Mouse (Mus musculus) liver, adult 2 months (tissue): ENCODE measurements around the gene Prss54.

Experiments
- CTCF ChIP-seq: fragments of 200-500 bp; IDR thresholded peaks from 2 replicates; pipeline ENCODE4 v1.5.1; 2011; ENCODE audit warnings: low read depth, low read length, control low read depth
- POLR2A ChIP-seq: fragments of 200-500 bp; IDR thresholded peaks from 2 replicates; pipeline ENCODE4 v1.6.1; 2011; ENCODE audit warnings: low read length, control low read depth; ENCODE audit not compliant: insufficient read depth; ENCODE audit errors: extremely low read depth

GRCm38 (mm10) chr8:95616383-95616782 is 40.2 kb upstream of the Prss54 start:
- TF ChIP-seq POLR2A, result no peak
- no peak for TF ChIP-seq CTCF
